Mouse (Mus musculus) ES-E14 (cell line): ENCODE measurements around the gene Sema3c. TPM values are rescaled to one million over a fixed set of nuclear protein-coding genes. Genes with fewer than 3 reads are reported as not detected.

Source experiments
- DNase-seq: peaks from one replicate; pipeline ENCODE4 v3.0.0-alpha.2; 2013; ENCODE audit warnings: low read depth, low spot score
- H3K27ac ChIP-seq: 2 replicates; pipeline ENCODE4 v1.5.1; 2012; ENCODE audit warnings: low read depth, mild to moderate bottlenecking, low read length, moderate library complexity, mixed read lengths; ENCODE audit not compliant: poor library complexity, insufficient read depth, severe bottlenecking
- H3K36me3 ChIP-seq: 2 replicates; pipeline ENCODE4 v1.6.1; 2012; ENCODE audit warnings: mild to moderate bottlenecking, low read length, moderate library complexity, mixed read lengths; ENCODE audit not compliant: control insufficient read depth, poor library complexity, insufficient read depth, severe bottlenecking
- H3K4me1 ChIP-seq, 2 experiments: fragments of 150-350 bp in 1 of 2; sonication (generic) in 1 of 2; 2 replicates each; pipeline ENCODE4 v1.6.1; 2012; ENCODE audit warnings: low read length in 2 of 2, mild to moderate bottlenecking in 1 of 2, mixed read lengths in 1 of 2; ENCODE audit not compliant: control insufficient read depth in 2 of 2, insufficient read depth in 2 of 2, poor library complexity in 1 of 2
- H3K4me3 ChIP-seq, 2 experiments: fragments of 150-350 bp in 1 of 2; sonication (generic) in 1 of 2; 2 replicates each; pipeline ENCODE4 v1.5.1; 2012; ENCODE audit warnings: low read length in 2 of 2, low read depth in 1 of 2, mild to moderate bottlenecking in 1 of 2, mixed read lengths in 1 of 2; ENCODE audit not compliant: insufficient read depth in 1 of 2, poor library complexity in 1 of 2, severe bottlenecking in 1 of 2
- H3K9ac ChIP-seq: 2 replicates; pipeline ENCODE4 v1.6.1; 2012; ENCODE audit warnings: low read depth, mild to moderate bottlenecking, low read length, mixed read lengths; ENCODE audit not compliant: poor library complexity, insufficient read depth, severe bottlenecking
- H3K9me3 ChIP-seq: fragments of 150-350 bp; sonication (generic); 2 replicates; pipeline ENCODE4 v1.6.1; 2012; ENCODE audit warnings: low read depth, mild to moderate bottlenecking, low read length; ENCODE audit not compliant: control insufficient read depth, insufficient read depth
- CHD2 ChIP-seq: IDR thresholded peaks from 2 replicates; pipeline ENCODE4 v1.6.1; 2014; ENCODE audit warnings: mild to moderate bottlenecking, low read depth, low read length, inconsistent platforms
- HCFC1 ChIP-seq: IDR thresholded peaks from 2 replicates; pipeline ENCODE4 v1.6.1; 2012; ENCODE audit warnings: low read length, inconsistent platforms, borderline replicate concordance; ENCODE audit not compliant: insufficient read depth
- MAFK ChIP-seq: IDR thresholded peaks from 2 replicates; pipeline ENCODE4 v1.6.1; 2014; ENCODE audit warnings: mild to moderate bottlenecking, low read depth, low read length, inconsistent platforms; ENCODE audit not compliant: insufficient read depth
- ZC3H11A ChIP-seq: IDR thresholded peaks from 2 replicates; pipeline ENCODE4 v1.6.1; 2012; ENCODE audit warnings: low read depth, mild to moderate bottlenecking, inconsistent platforms, low read length, borderline replicate concordance
- ZNF384 ChIP-seq: IDR thresholded peaks from 2 replicates; pipeline ENCODE4 v1.6.1; 2012; ENCODE audit warnings: low read depth, low read length, inconsistent platforms
- in situ Hi-C, 2 experiments: fragments of 600-800 bp; cut with MboI; formaldehyde crosslinking; loops; one replicate each; pipeline ENCODE4 v1.15.1; 2025; ENCODE audit warnings: low sequenced_read_pairs in 2 of 2, inconsistent platforms in 1 of 2; ENCODE audit not compliant: unreplicated experiment in 2 of 2
- total RNA-seq: library from RNA; depleted of rRNA; stranded (reverse); fragments of 300-350 nt; gene quantifications from 2 replicates; pipeline ENCODE4 v1.2.3, GENCODE M21; 2012

Gene Sema3c
- total RNA-seq, 1 experiment = 7.0 TPM

DNA sequence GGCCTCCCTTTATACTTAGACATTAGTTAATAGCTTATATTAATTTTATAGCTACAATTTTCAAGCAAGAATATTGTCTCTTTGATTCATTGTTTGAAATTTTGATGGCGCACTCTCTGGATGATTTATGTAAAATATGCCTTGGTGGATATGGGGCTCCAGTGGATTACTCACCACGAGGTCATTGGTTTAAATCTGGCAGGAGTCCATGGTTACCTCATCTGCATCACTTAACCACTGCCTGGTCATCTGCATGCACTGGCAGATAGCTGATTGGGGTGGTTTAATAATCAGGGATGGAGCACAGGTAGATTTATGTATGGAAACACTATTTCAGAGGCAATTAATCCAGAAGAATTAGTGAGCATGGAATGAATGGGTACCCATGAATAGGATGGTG is 2.0 kb downstream of the Sema3c start:
- no peak overlapping the region for H3K9ac ChIP-seq
- no peak for TF ChIP-seq HCFC1
- TF ChIP-seq ZC3H11A = no peak
- no peak for TF ChIP-seq MAFK
- TF ChIP-seq CHD2 = no peak
- TF ChIP-seq ZNF384 = no peak
- no peak overlapping the region for H3K4me3 ChIP-seq
- in situ Hi-C loops = no loop called here
- no peaks in the 10 kb centered on the region for H3K36me3 ChIP-seq
- no peaks in the 10 kb centered on the region for H3K9me3 ChIP-seq
- no peaks in the 10 kb centered on the region for H3K4me1 ChIP-seq
- no peak for DNase-seq
- no peak overlapping the region for H3K27ac ChIP-seq

DNA sequence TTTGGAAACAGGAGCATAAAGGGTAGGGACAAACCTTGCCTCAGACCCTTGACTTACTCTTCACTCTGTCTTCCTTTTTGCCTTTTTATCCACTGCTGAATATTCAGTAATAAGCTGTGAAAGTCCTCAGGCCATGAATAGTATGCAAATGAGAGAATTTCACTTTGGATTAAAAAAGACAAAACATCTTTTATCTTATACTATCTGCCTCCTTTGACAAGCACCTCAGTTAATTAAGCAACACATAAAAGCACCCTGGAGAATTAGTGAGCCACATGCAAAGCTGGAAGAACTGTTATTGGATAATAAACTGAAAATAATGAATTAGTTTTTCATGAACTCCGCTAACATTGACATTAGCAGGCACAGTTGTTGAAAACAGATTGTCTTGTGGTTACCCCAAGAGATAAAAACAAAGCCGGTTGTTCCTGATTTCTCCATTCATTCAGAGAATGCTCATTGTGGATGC is 8.0 kb downstream of the Sema3c start:
- H3K27ac ChIP-seq = no peak overlapping the region
- H3K9ac ChIP-seq = no peak overlapping the region
- no peaks in the 10 kb centered on the region for H3K36me3 ChIP-seq
- TF ChIP-seq HCFC1 (no peak), MAFK (no peak), CHD2 (no peak)
- in situ Hi-C loops = no loop called here
- no peaks in the 10 kb centered on the region for H3K9me3 ChIP-seq
- H3K4me1 ChIP-seq = no peaks in the 10 kb centered on the region
- no peak overlapping the region for H3K4me3 ChIP-seq
- DNase-seq = no peak

DNA sequence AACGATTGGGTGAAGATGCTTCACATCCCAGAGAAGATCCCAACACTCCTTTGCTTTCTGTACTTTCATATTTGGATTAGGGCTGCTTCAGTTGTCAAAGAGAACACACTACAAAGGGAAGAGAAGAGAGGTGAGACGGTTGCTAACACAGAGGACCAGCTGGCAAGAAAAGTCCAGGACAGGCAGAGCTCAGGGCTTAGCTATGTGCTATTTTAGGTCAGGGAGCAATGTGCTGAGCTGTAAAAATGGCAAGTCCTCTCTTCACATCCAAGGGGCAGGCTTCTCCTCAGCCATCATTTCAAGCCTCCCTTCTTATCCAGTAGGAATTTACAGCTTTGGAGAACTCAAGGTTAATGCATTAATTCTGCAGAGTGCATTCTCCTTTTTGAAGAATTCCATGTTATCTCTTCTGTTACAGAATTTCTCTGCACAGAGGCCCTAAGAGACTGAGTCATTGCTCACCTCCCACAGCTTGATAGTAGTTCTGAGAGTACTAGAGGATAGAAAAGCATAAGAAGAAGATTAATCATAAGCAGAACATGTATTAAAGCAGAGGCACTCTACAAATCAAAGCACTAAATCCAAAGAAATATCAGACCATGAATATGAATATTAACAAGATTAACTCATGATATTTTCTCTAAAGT is 10.3 kb downstream of the Sema3c start:
- Histone ChIP-seq H3K9ac (no peak overlapping the region), H3K4me3 (no peak overlapping the region), H3K9me3 (no peaks in the 10 kb centered on the region), H3K36me3 (no peaks in the 10 kb centered on the region), H3K27ac (no peak overlapping the region), H3K4me1 (no peaks in the 10 kb centered on the region)
- no peak for TF ChIP-seq CHD2
- TF ChIP-seq ZC3H11A = no peak
- TF ChIP-seq HCFC1 = no peak
- no peak for TF ChIP-seq ZNF384
- no peak for TF ChIP-seq MAFK
- no peak for DNase-seq
- in situ Hi-C loops = no loop called here

DNA sequence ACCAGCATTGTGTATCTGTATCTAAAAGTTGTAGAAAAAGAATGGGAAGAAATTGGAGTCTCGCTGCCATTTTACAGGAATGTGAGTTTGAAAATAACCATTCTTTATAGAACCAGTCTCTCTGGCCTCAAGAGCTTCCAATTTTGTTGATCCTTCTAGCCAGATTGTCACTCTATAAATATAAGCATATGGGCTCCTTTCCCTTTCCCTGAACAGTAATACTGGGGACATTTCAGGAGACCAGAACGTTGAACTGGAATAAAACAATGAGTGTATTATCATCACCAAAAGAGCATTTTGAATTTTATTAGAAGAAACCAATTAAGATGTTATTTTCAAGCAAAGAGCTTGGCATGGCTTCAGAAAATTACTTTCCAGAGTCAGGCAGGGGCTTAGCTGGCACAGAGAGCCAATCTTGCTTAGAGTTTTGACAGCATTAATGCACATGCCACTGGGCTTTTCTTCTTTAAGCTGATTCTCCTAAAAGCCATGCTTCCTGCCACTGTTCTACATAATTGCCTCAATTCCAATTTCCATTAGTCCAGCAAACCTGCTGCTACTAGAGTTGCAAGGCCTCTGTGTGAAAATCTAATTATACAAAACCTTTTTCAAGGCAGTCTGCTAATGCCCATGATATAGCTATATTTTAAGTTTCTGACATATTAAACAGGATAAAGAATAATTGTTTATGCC is 12.6 kb downstream of the Sema3c start:
- no peaks in the 10 kb centered on the region for H3K36me3 ChIP-seq
- H3K27ac ChIP-seq = no peak overlapping the region
- no peak overlapping the region for H3K9ac ChIP-seq
- H3K4me3 ChIP-seq = no peak overlapping the region
- in situ Hi-C loops = no loop called here
- no peaks in the 10 kb centered on the region for H3K4me1 ChIP-seq
- TF ChIP-seq HCFC1 = no peak
- TF ChIP-seq ZC3H11A = no peak
- H3K9me3 ChIP-seq = no peaks in the 10 kb centered on the region
- no peak for DNase-seq

DNA sequence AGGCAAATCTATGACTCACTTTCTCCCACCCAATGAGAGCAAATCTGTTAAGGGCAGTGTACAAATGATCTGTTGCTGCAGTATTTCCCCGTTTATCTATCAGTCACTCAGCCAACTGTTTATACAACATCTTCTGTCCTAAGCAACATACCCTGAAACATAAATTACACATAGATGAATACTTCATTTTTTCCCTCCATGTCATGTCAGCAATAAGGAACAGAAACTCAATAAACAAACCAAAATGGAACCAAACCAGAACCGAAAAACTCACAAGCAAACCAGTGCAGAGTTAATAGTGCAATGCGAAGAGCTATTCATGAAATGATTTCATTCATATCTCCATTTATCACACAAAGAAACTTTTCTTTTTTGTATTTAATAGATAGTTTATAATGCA is 17.8 kb downstream of the Sema3c start:
- H3K36me3 ChIP-seq = no peaks in the 10 kb centered on the region
- H3K4me1 ChIP-seq = no peaks in the 10 kb centered on the region
- in situ Hi-C loops = no loop called here
- TF ChIP-seq CHD2 = no peak
- TF ChIP-seq ZC3H11A = no peak
- TF ChIP-seq HCFC1 = no peak
- TF ChIP-seq MAFK = no peak
- TF ChIP-seq ZNF384 = no peak
- H3K4me3 ChIP-seq = no peak overlapping the region
- H3K27ac ChIP-seq = no peak overlapping the region
- no peak overlapping the region for H3K9ac ChIP-seq
- no peak for DNase-seq
- no peaks in the 10 kb centered on the region for H3K9me3 ChIP-seq
